Mouse (Mus musculus): Measurements from ENCODE around the gene Mthfr. TPM values are rescaled to one million over a fixed set of nuclear protein-coding genes. Genes with fewer than 3 reads are reported as not detected.
"Not testable (repeated sequence)": the region's sequence is repeated elsewhere in the genome, so short reads cannot be mapped to it uniquely, and the experiment has no call there.

Gene Mthfr
- total RNA-seq, 1 experiment from 2014 or later, result 32.1 TPM

- DNase-seq, result no peak
These were observed 1.4 kb downstream of the Mthfr start for GRCm38 (mm10) chr4:148040029-148040830.

- DNase-seq, result peak; percentile 80
These were observed 2.2 kb downstream of the Mthfr start for GRCm38 (mm10) chr4:148040933-148041610.

- peak; percentile 46 for DNase-seq
These were observed 2.8 kb downstream of the Mthfr start for GRCm38 (mm10) chr4:148041611-148042191.

- DNase-seq, result not testable (repeated sequence)
These were observed 4.5 kb downstream of the Mthfr start for GRCm38 (mm10) chr4:148043327-148043726.

GRCm38 (mm10) chr4:148044113-148044512 is 5.2 kb downstream of the Mthfr start:
- DNase-seq, result no peak

- DNase-seq, result no peak
These were observed 7.7 kb downstream of the Mthfr start for GRCm38 (mm10) chr4:148046450-148047031.

GRCm38 (mm10) chr4:148050396-148050914 is 11.6 kb downstream of the Mthfr start:
- not testable (repeated sequence) for DNase-seq

- DNase-seq, result no peak
These were observed 12.3 kb downstream of the Mthfr start for GRCm38 (mm10) chr4:148051046-148051776.

GRCm38 (mm10) chr4:148051886-148052285 is 13.0 kb downstream of the Mthfr start:
- no peak for DNase-seq

- DNase-seq, result no peak
These were observed 14.1 kb downstream of the Mthfr start for GRCm38 (mm10) chr4:148052976-148053375.

- DNase-seq, result no peak
These were observed 14.6 kb downstream of the Mthfr start for GRCm38 (mm10) chr4:148053417-148053920.

- no peak for DNase-seq
These were observed 16.3 kb downstream of the Mthfr start for GRCm38 (mm10) chr4:148054961-148055695.

GRCm38 (mm10) chr4:148056246-148056645 is 17.4 kb downstream of the Mthfr start:
- DNase-seq, result no peak

- peak; percentile 49 for DNase-seq
These were observed 17.9 kb downstream of the Mthfr start for GRCm38 (mm10) chr4:148056801-148057200.

- no peak for DNase-seq
These were observed 18.9 kb downstream of the Mthfr start for GRCm38 (mm10) chr4:148057661-148058209.

GRCm38 (mm10) chr4:148058218-148058819 is 19.4 kb downstream of the Mthfr start:
- no peak for DNase-seq

- DNase-seq, result no peak
These were observed 20.1 kb downstream of the Mthfr start for GRCm38 (mm10) chr4:148058993-148059392.

GRCm38 (mm10) chr4:148060120-148061085 is 21.5 kb downstream of the Mthfr start:
- peak; percentile 54 for DNase-seq

GRCm38 (mm10) chr4:148061086-148061480 is 22.2 kb downstream of the Mthfr start:
- no peak for DNase-seq

Data from adrenal gland, postnatal 25 days (tissue).